Mouse (Mus musculus) layer of hippocampus, adult 2 months (tissue): Measurements from ENCODE around the gene Mier1. TPM values are rescaled to one million over a fixed set of nuclear protein-coding genes. Genes with fewer than 3 reads are reported as not detected.

Source experiments
- DNase-seq, 2 experiments: peaks; one replicate each; pipeline ENCODE4 v3.0.0; 2022; ENCODE audit warnings: low spot score in 2 of 2
- H3K27ac ChIP-seq: fragments of 200-600 bp; 2 replicates; pipeline ENCODE4 v1.8.1; 2022
- H3K4me3 ChIP-seq: fragments of 200-600 bp; 2 replicates; pipeline ENCODE4 v1.8.1; 2022; ENCODE audit warnings: mild to moderate bottlenecking
- CTCF ChIP-seq: fragments of 200-600 bp; conservative IDR thresholded peaks from 2 replicates; pipeline ENCODE4 v1.8.1; 2022; ENCODE audit warnings: antibody characterized with exemption, mild to moderate bottlenecking, moderate library complexity
- total RNA-seq, 2 experiments: library from RNA; stranded (reverse); gene quantifications; 2 replicates each; pipeline ENCODE4 v1.2.3; 2021

The Mier1 gene
- total RNA-seq, 2 experiments from 2014 or later: 51.5 to 55.3 TPM

GRCm38 (mm10) chr4:103178635-103179318, 64.6 kb downstream of the Mier1 start:
- Histone ChIP-seq H3K4me3 (no peak overlapping the region), H3K27ac (peak overlapping the region; percentile 71)
- TF ChIP-seq CTCF: no peak
- peak; percentile 25 to 44 for DNase-seq

- no peak for TF ChIP-seq CTCF
- peak overlapping the region; percentile 71 for H3K27ac ChIP-seq
- DNase-seq: no peak
- no peak overlapping the region for H3K4me3 ChIP-seq
These were observed 65.4 kb downstream of the Mier1 start for GRCm38 (mm10) chr4:103179581-103179980.

- H3K4me3 ChIP-seq: no peak overlapping the region
- no peak for DNase-seq
- TF ChIP-seq CTCF: no peak
- peak overlapping the region; percentile 71 for H3K27ac ChIP-seq
These were observed 66.2 kb downstream of the Mier1 start for GRCm38 (mm10) chr4:103180300-103180888.

- no peak overlapping the region for H3K27ac ChIP-seq
- H3K4me3 ChIP-seq: no peak overlapping the region
- DNase-seq: no peak
- no peak for TF ChIP-seq CTCF
These were observed 74.8 kb downstream of the Mier1 start for GRCm38 (mm10) chr4:103188786-103189640.

- Histone ChIP-seq H3K4me3 (no peak overlapping the region), H3K27ac (no peak overlapping the region)
- DNase-seq: no peak
- TF ChIP-seq CTCF: peak; percentile 48
These were observed 78.2 kb downstream of the Mier1 start for GRCm38 (mm10) chr4:103192421-103192820.

GRCm38 (mm10) chr4:103197401-103197800, 83.2 kb downstream of the Mier1 start:
- DNase-seq: no peak
- Histone ChIP-seq H3K27ac (no peak overlapping the region), H3K4me3 (no peak overlapping the region)
- TF ChIP-seq CTCF: no peak

- TF ChIP-seq CTCF: peak; percentile 20
- DNase-seq: no peak
- Histone ChIP-seq H3K4me3 (no peak overlapping the region), H3K27ac (no peak overlapping the region)
These were observed 84.9 kb downstream of the Mier1 start for GRCm38 (mm10) chr4:103199086-103199485.

- H3K4me3 ChIP-seq: no peak overlapping the region
- DNase-seq: no peak
- no peak for TF ChIP-seq CTCF
- H3K27ac ChIP-seq: no peak overlapping the region
These were observed 85.9 kb downstream of the Mier1 start for GRCm38 (mm10) chr4:103200046-103200445.

GRCm38 (mm10) chr4:103203646-103204045, 89.5 kb downstream of the Mier1 start:
- no peak overlapping the region for H3K4me3 ChIP-seq
- DNase-seq: no peak
- no peak for TF ChIP-seq CTCF
- H3K27ac ChIP-seq: peak overlapping the region; percentile 75; the same call in 1 of the 2 replicates

GRCm38 (mm10) chr4:103208553-103208952, 94.4 kb downstream of the Mier1 start:
- Histone ChIP-seq H3K4me3 (no peak overlapping the region), H3K27ac (no peak overlapping the region)
- TF ChIP-seq CTCF: no peak
- DNase-seq: no peak

- Histone ChIP-seq H3K27ac (peak overlapping the region; percentile 96), H3K4me3 (peak overlapping the region; percentile 86)
- TF ChIP-seq CTCF: no peak
- no peak for DNase-seq
These were observed 99.8 kb downstream of the Mier1 start for GRCm38 (mm10) chr4:103213859-103214497.

GRCm38 (mm10) chr4:103214498-103214924, 100.3 kb downstream of the Mier1 start:
- peak overlapping the region; percentile 86 for H3K4me3 ChIP-seq
- peak; percentile 64 to 72 for DNase-seq
- TF ChIP-seq CTCF: no peak
- H3K27ac ChIP-seq: peak overlapping the region; percentile 96

Other genes with a start within 250 kb of the Mier1 start
- gene Tctex1d1, start 135.8 kb upstream of the Mier1 start, total RNA-seq: under 1 TPM; 0.27 to 0.28 TPM
- 1 to 10 TPM; 1.3 to 1.6 TPM for gene Insl5, start 87.5 kb upstream of the Mier1 start, total RNA-seq
- 10 to 100 TPM; 13.9 to 15.8 TPM for gene Wdr78, start 165 bp downstream of the Mier1 start, total RNA-seq
- 10 to 100 TPM; 11.4 to 12.2 TPM for gene Slc35d1, start 100.8 kb downstream of the Mier1 start, total RNA-seq
- gene 4921539E11Rik, start 176.5 kb downstream of the Mier1 start, total RNA-seq: not detected
- 10 to 100 TPM in 1 of 2 experiments, 1 to 10 TPM in 1; 8.4 to 10.2 TPM for gene Oma1, start 199.4 kb downstream of the Mier1 start, total RNA-seq